ENCODE assay signal across 19 mouse cellular contexts in the genomic region with DNA sequence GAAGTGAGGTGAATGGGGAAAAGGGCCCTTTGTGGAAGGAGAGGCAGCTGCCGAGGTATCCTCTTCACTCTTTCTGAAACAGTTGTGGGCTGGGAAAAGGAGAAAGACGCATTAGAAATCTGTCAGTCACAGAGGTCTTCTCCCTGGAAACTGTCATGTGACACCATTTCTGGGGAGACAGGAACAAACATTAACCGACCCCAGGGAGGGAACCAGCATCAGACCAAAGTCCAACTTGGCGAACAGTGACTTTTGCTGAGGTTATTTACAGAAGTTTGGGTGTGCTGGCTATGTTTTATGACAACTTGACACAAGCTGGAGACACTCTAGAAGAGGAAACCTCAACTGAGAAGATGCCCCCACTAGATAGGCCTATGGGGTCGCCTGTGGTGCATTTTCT.
DNase-seq lines count a peak whose midpoint lies in the region; ATAC-seq lines count a peak whose summit lies in the region.
"Had no signal": no experiment of that assay in that cellular context is flagged by ENCODE, and none has a peak within 500 bp of the region (broad histone marks: within the 10 kb centered on the region; RNA-seq: fewer than 3 reads in every experiment).

No protein-coding gene starts in this region.

- no peaks in the 10 kb centered on the region for H3K4me1 ChIP-seq in kidney, embryonic 14.5 days (ENCODE audit: control insufficient read depth, insufficient read depth, low read length)
- no peaks in the 10 kb centered on the region for H3K4me1 ChIP-seq in intestine, embryonic 15.5 days (replicated peaks)
- H3K4me1 ChIP-seq: embryonic facial prominence, embryonic 13.5 days; forebrain, embryonic 12.5 days; heart, embryonic 10.5 days; hindbrain, embryonic 13.5 days had no signal

- H3K4me2 ChIP-seq in kidney, embryonic 14.5 days (replicated peaks; ENCODE audit: low read depth, low read length): no peak overlapping the region
- H3K4me2 ChIP-seq in intestine, embryonic 15.5 days (replicated peaks): no peak overlapping the region
- H3K4me2 ChIP-seq: embryonic facial prominence, embryonic 13.5 days; forebrain, embryonic 12.5 days; hindbrain, embryonic 13.5 days had no signal

- no peaks in the 10 kb centered on the region for H3K36me3 ChIP-seq in kidney, embryonic 14.5 days (ENCODE audit: control insufficient read depth, insufficient read depth, low read length)
- H3K36me3 ChIP-seq in intestine, embryonic 15.5 days: no peaks in the 10 kb centered on the region
- H3K36me3 ChIP-seq: embryonic facial prominence, embryonic 13.5 days; forebrain, embryonic 12.5 days; heart, embryonic 10.5 days; hindbrain, embryonic 13.5 days had no signal

- intact Hi-C loops in heart, postnatal 36 days (cut with DNase I): no loop called here

- H3K27ac ChIP-seq in kidney, embryonic 14.5 days (ENCODE audit: low read depth, low read length): no peak overlapping the region
- no peak overlapping the region for H3K27ac ChIP-seq in intestine, embryonic 15.5 days
- H3K27ac ChIP-seq: embryonic facial prominence, embryonic 13.5 days; forebrain, embryonic 12.5 days; heart, embryonic 10.5 days; hindbrain, embryonic 13.5 days had no signal

- H3K9ac ChIP-seq in kidney, embryonic 14.5 days (ENCODE audit: low read depth, low read length): no peak overlapping the region
- H3K9ac ChIP-seq in intestine, embryonic 15.5 days: no peak overlapping the region
- H3K9ac ChIP-seq: embryonic facial prominence, embryonic 13.5 days; forebrain, embryonic 12.5 days; hindbrain, embryonic 13.5 days had no signal

- H3K4me3 ChIP-seq in kidney, embryonic 14.5 days (ENCODE audit: low read length): no peak overlapping the region
- H3K4me3 ChIP-seq in intestine, embryonic 15.5 days (replicated peaks): no peak overlapping the region
- H3K4me3 ChIP-seq: embryonic facial prominence, embryonic 13.5 days; forebrain, embryonic 12.5 days; heart, embryonic 10.5 days; hindbrain, embryonic 13.5 days had no signal

- no peak for ATAC-seq in kidney, embryonic 14.5 days (ENCODE audit: low FRiP score, low TSS enrichment)
- peak; percentile 59 for ATAC-seq in intestine, embryonic 15.5 days
- ATAC-seq: forebrain, embryonic 16.5 days had no signal

- no peaks in the 10 kb centered on the region for H3K27me3 ChIP-seq in kidney, embryonic 14.5 days (ENCODE audit: control insufficient read depth, insufficient read depth, low read length)
- no peaks in the 10 kb centered on the region for H3K27me3 ChIP-seq in intestine, embryonic 15.5 days (replicated peaks)
- H3K27me3 ChIP-seq: embryonic facial prominence, embryonic 13.5 days; forebrain, embryonic 12.5 days; hindbrain, embryonic 13.5 days had no signal

- H3K9me3 ChIP-seq in kidney, embryonic 14.5 days (ENCODE audit: control insufficient read depth, low read length): no peaks in the 10 kb centered on the region
- no peaks in the 10 kb centered on the region for H3K9me3 ChIP-seq in intestine, embryonic 15.5 days
- H3K9me3 ChIP-seq: embryonic facial prominence, embryonic 13.5 days; forebrain, embryonic 12.5 days; heart, embryonic 10.5 days; hindbrain, embryonic 13.5 days had no signal

- DNase-seq in kidney, adult 11 months: peak; percentile 60
- DNase-seq in kidney, adult 9 months: peak; percentile 80
- DNase-seq in kidney, postnatal 25 days: peak; percentile 54 to 68
- DNase-seq in adrenal gland, adult 18-20 months (ENCODE audit: low spot score in 2 of 2): no peak
- DNase-seq in heart, postnatal 36 days: no peak
- DNase-seq: adrenal gland, adult 2 months; adrenal gland, postnatal 36 days; cerebellum, adult 8-10 months; cerebellum, postnatal 14 days; gastrocnemius, postnatal 10 days; heart, adult 18-20 months; heart, postnatal 10 days had no signal

- 64% methylated on average over 5 of the region's 5 CpGs for WGBS in kidney, embryonic 14.5 days
- 66% methylated on average over 5 of the region's 5 CpGs for WGBS in intestine, embryonic 15.5 days

Comparison
In these comparisons a context has a peak if more than half of its experiments do, and no peak if none do; other contexts are left out.
1. DNase-seq: peak in kidney, adult 11 months (single experiment), kidney, adult 9 months (single experiment) and kidney, postnatal 25 days (2 of 2); none in adrenal gland, adult 18-20 months (0 of 2) and heart, postnatal 36 days (0 of 2).